Mouse (Mus musculus): ENCODE data around the gene P2ry13. TPM values are rescaled to one million over a fixed set of nuclear protein-coding genes. Genes with fewer than 3 reads are reported as not detected.

Gene P2ry13
- under 1 TPM; 0.23 to 0.30 TPM for total RNA-seq (2021)
- long read RNA-seq, experiment 1 = 0 reads
- long read RNA-seq, experiment 2 = 0 reads

DNA sequence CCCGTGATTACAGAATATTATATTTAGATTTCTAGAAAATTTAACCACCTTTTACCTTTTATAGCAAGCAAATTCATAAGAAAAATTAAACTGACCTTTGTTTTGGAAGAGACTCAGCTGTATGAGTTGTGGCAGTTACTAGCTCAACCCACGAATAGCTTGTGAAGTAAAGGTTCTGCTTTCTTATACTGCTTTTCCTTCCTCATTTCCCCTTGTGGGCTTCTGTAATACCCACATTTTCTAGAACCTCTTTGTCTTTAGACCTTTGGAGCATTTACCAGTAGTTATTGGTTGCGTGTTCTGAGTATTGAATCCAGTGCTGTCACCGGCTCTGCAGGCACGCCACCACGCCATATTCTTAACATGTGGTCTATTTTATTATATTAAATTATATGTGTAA is at the start of gene P2ry13:
P2ry13 (minus strand) TSS at position 156 of the 400 bp plus-strand sequence.
- DNase-seq = no peak
- intact Hi-C loops (cut with DNase I) = no loop called here

DNA sequence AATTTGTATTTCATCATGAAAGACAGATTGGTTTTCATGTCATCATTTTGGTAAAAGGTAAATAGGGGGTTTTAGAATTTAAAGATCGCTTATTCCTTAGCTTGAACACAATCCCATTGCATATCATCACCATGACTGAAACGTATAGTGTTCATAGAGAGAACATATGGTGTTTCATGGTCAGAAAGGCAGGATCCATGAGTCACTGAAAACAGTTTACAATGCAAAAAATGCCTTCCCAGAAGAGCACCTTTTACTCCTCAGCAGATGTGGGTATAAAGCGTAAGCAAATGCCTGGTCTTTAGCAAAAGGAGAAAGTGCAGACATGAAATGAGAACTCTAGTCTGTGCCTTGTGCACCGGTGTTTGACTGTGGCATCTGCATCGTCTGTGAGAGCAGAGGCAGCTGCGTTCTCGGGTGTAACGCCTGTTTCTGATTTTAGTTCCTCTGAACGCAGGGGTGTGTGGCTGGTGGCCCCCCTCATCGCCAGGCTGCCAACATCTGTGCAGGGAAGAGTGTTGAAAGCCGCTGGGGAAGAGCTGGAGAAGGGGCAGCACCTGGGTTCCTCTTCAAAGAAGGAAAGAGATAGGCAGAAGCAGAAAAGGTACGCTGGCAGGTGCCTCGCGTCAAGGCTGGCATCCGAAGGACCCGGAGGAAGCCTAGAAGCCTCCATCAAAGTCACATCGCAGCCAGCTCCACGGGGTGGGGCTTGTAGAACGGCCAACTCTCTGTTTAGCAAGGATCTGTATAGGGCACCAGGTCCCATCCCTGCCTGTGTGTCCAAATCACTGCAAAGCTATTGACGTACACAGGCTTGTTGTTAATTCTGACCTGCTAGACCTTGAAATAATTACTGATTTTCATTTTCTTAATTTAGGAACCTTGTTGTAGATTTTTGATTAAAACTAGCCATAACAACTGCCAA is 47.3 kb upstream of the P2ry13 start:
- intact Hi-C loops (cut with DNase I) = no loop called here
- DNase-seq = no peak

DNA sequence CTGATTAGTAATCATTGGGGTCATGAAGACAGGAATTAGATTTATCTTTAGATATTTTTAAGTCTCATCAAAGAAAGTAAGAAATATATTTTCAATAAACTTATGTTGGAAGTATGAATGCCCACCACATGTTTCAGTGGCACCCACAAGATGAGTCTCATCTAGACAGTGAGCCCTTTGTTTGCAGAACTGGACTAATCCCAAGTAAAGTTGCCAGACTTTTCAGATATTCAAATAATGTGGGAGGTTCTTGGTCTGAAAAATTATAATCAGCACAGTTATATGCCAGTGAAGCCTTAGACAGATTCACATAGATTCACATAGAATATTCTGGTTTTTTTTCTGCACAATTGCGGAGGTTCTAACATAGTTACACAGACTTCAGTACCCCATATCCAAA is 39.8 kb upstream of the P2ry13 start:
- intact Hi-C loops (cut with DNase I) = no loop called here
- no peak for DNase-seq

DNA sequence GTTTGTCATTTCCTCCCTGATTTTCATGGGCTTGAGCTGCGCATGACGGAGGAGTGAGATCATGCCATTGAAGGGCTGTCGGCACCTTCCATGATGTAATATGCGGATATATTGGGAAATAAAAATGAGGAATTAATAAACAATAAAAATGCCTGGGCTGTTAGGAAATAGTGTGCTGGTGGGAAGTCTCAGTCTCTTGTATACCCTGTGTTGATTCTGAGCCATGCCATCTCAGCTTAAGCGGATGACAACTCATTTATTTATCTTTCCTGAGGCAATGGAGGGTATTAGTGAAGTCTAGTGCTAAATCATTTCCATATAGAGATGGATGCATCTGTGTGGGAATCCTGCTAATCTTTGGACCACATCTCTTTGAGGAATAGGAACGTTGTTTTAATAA is 37.3 kb upstream of the P2ry13 start:
- intact Hi-C loops (cut with DNase I) = no loop called here
- no peak for DNase-seq

- intact Hi-C loops (cut with DNase I) = no loop called here
- no peak for DNase-seq
Measured at GRCm38 (mm10) chr3:59243384-59243783, 32.7 kb upstream of the P2ry13 start.

DNA sequence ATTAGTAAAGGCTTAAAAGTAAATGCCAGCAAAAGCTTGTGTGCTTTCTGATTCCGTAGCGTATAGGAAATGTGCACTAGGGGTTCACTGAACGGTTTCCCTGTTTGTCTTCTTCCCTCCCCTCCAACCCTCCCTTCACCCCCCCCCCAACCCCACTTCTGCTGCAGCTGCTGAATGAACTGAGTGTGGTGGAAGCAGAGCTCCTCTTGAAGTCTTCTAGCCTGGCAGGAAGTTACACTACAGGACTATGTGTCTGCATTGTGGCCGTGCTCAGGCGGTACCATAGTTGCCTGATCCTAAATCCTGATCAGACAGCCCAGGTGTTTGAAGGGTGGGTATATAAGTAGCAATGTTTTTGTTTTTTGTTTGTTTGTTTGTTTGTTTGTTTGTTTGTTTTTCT is 24.2 kb upstream of the P2ry13 start:
- intact Hi-C loops (cut with DNase I) = no loop called here
- DNase-seq = no peak

- intact Hi-C loops (cut with DNase I) = no loop called here
- no peak for DNase-seq
Measured at GRCm38 (mm10) chr3:59230912-59231311, 20.2 kb upstream of the P2ry13 start.

DNA sequence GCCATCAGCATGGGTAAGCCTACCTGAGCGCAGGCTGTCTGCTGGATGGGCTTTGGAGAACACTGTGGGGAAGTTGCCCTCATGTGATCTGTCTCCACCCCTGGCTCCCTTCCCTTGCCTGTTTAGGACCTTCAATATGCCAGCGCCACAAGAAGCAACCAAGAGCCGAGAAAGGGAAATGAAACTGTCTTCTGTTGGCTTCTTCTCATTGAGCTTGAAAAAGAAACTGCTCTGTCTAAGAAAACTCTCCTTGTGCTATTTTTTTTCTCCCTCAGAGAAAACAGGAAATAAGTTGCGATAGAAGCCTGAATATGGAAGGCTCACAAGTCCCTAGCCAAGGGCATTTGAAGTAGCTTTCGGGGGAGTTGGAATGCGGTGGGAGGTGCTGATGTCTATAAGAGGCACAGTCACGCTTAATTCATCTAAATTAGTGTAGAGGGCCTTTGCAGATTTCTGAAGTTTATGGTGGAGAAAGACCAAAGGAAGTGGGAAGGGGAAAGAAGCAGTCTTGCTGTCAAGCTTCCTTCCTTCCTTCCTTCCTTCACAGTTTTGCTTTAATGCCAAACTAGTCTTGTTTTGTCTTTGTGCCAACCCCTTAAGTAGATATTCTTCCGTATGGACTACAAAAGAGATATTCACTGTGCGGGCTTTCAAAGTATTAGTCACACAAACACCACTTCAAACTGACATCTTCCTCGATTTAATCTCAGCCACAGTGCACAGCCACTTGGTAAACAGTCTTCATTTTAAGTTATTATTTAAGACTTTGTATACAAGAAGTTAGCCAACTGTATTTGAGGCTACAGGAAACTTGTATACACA is 18.3 kb upstream of the P2ry13 start:
- DNase-seq = no peak
- intact Hi-C loops (cut with DNase I) = no loop called here

DNA sequence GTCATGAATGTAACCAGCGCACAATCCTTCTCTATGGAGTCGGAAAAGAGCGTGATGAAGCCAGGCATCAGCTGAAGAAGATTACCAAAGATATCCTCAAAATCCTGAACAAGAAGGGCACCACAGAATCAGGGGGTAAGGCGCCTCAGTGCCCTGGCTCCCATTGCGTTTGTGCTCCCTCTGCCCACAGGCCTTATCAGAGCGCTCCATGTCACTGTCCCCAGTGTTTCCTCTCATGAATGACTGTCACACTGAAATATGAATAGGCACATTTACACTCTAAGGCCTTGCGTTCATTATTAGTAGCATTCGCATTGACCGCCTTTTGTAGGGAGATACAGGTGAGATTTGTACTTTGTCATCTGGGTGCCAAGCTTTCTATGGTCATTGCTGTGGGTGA is 17.0 kb upstream of the P2ry13 start:
- intact Hi-C loops (cut with DNase I) = no loop called here
- no peak for DNase-seq

- DNase-seq = no peak
- intact Hi-C loops (cut with DNase I) = no loop called here
Measured at GRCm38 (mm10) chr3:59225411-59225810, 14.7 kb upstream of the P2ry13 start.

- DNase-seq = no peak
- intact Hi-C loops (cut with DNase I) = no loop called here
Measured at GRCm38 (mm10) chr3:59222303-59222702, 11.6 kb upstream of the P2ry13 start.

DNA sequence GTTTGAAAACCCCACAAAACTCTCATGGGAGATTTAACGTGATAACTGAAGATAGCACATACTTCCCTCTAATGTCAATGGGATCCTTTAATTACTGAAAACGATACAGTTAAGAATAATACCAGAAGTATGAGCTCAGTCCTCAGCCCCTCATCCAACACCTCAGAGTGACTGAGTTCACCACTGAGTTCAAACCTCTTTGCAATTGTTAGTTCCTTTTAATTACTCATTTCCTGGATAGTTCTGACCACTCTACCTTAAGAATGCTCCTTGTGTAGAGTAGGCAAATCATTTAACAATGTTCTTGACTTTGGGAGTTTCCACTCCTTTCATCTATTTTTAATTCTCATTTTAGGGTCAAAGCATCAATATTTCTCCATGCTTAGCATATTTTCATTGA is 8.6 kb upstream of the P2ry13 start:
- no peak for DNase-seq
- intact Hi-C loops (cut with DNase I) = no loop called here

- no peak for DNase-seq
- intact Hi-C loops (cut with DNase I) = no loop called here
Measured at GRCm38 (mm10) chr3:59217211-59217610, 6.5 kb upstream of the P2ry13 start.

DNA sequence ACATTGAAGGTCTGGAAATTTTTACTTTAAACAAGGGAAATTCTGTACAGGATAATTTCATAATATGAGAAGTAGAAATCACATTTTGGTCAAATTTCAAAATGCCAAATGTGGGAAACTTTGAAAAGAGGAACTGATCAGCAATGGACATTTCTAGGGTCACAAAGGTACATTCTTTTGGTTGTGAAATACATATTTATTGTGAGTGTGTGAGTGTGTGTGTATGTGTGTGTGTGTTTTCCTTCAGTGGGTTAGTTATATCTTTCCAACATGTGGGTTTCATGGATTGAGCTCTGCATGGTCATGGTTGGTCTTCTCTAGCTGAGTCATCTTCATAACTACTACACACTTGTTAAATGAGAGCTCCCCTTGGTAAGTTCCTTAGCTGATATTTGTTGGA is 1.7 kb upstream of the P2ry13 start:
- DNase-seq = no peak
- intact Hi-C loops (cut with DNase I) = no loop called here

GRCm38 (mm10) chr3:59211784-59212183 is 1.1 kb upstream of the P2ry13 start:
- intact Hi-C loops (cut with DNase I) = no loop called here
- no peak for DNase-seq

- intact Hi-C loops (cut with DNase I) = no loop called here
- DNase-seq = no peak
Measured at GRCm38 (mm10) chr3:59210089-59210488, 593 bp downstream of the P2ry13 start.

DNA sequence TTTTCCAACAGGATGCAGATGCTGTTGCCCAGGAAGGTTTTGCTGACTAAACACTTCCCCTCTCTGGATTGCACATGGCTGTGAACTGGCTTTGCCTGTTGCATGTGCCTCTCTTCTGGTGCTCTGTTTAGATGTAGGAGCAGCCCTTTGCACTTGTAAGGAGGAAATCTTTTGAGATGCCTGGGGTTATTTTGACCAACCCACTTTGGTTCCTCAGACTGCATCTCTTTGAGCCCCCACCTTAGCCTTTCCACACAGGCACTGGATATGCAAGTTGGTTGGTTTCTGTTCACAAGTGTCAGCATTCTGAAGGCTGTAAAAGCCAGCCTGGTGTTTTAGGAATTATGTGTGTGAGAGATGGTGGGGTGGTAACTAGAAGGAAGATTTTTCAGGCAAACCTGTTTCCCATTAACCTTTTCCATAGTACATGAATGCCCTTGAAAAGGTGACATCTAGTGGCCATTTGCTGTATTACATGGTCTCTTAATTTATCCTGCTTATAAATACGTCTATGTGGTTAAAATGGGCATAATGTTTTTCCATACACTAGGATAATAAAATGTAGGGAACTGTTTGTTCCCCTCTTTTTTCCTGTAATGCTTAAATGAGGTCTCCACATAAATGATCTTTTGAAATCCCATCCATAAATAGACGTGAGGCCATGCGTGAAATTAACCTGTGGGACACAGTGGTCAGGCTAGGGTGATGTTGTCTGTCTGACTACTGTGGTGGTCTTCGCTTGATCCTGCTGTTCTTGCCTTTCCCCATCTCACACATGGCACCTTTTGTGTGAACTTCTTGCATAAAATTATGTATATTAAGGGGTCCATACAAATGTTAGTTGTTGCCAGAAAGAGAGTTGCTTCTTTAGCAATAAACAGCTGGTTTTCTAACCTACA is 1.8 kb downstream of the P2ry13 start:
- intact Hi-C loops (cut with DNase I) = loop anchor here (1.0 kb wide), 1 partner anchor 89 kb away; no protein-coding TSS in a partner anchor
- DNase-seq = no peak

GRCm38 (mm10) chr3:59205941-59206340 is 4.7 kb downstream of the P2ry13 start:
- intact Hi-C loops (cut with DNase I) = no loop called here
- DNase-seq = no peak

DNA sequence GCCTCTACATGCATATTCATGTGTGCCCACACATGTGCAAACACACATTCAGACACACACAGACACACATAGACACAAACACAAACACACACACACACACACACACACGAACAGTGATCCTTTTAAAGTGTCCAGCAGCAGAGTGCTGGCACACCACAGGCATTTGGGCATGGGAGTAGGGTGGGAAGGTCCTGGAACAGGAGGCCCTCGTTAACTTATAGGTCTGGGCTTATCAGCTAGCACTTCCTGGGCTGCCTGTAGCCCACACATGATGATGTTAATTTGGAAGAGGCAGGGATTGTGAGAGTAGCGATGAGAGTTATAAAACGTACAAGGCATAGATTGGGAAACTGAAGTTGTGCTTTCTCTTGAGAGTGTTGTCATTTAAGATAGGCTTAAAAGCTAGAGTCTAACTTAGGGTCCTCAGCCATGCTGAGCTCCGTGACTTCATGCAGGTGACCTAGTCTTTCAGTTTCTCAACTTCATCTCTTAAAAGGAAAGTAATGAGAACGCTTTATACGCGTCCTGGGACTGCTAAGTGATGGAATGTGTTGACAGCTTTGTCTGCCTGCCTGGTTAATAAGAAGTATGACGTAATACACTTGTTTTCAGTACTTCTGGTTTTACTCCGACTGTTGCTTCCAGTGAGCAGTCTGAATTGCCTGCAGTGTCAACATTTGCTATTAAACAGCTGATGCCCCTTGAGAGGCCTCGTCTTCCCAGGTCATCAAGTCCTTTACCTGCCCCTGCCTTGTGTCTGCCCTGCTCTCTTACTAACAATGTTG is 5.8 kb downstream of the P2ry13 start:
- intact Hi-C loops (cut with DNase I) = no loop called here
- no peak for DNase-seq

All from gastrocnemius, postnatal 36 days (tissue).